Mouse (Mus musculus) limb, embryonic 11.5 days (tissue): ENCODE measurements around the gene Pacrg. TPM values are rescaled to one million over a fixed set of nuclear protein-coding genes. Genes with fewer than 3 reads are reported as not detected.

Experiments
- ATAC-seq: fragments of 200-750 bp; cut with Nextera tagmentation; 2 replicates; pipeline ENCODE4 v1.8.0; 2017; ENCODE audit warnings: low read depth; ENCODE audit not compliant: insufficient number of reproducible peaks, low FRiP score, low TSS enrichment
- DNase-seq: peaks from one replicate; pipeline ENCODE4 v3.0.0-alpha.2; 2015; ENCODE audit warnings: low spot score
- H3K27ac ChIP-seq: fragments of 300-500 bp; sonication (generic); replicated peaks from 2 replicates; pipeline ENCODE4 v1.5.1; 2014; ENCODE audit warnings: low read depth, mild to moderate bottlenecking, low read length
- H3K27me3 ChIP-seq: fragments of 300-500 bp; sonication (generic); 2 replicates; pipeline ENCODE4 v1.6.1; 2014; ENCODE audit warnings: mild to moderate bottlenecking, low read length, mixed read lengths; ENCODE audit not compliant: control insufficient read depth, insufficient read depth
- H3K36me3 ChIP-seq: fragments of 300-500 bp; sonication (generic); 2 replicates; pipeline ENCODE4 v1.6.1; 2014; ENCODE audit warnings: mild to moderate bottlenecking, low read length, moderate library complexity, mixed read lengths; ENCODE audit not compliant: control insufficient read depth, insufficient read depth
- H3K4me1 ChIP-seq: fragments of 300-500 bp; sonication (generic); 2 replicates; pipeline ENCODE4 v1.6.1; 2014; ENCODE audit warnings: low read length, mixed read lengths; ENCODE audit not compliant: control insufficient read depth, insufficient read depth
- H3K4me2 ChIP-seq: fragments of 300-500 bp; sonication (generic); 2 replicates; pipeline ENCODE4 v1.6.1; 2014; ENCODE audit warnings: low read depth, mild to moderate bottlenecking, moderate library complexity; ENCODE audit not compliant: severe bottlenecking
- H3K4me3 ChIP-seq: fragments of 300-500 bp; sonication (generic); 2 replicates; pipeline ENCODE4 v1.5.1; 2014; ENCODE audit warnings: low read depth, low read length
- H3K9ac ChIP-seq: fragments of 300-500 bp; sonication (generic); 2 replicates; pipeline ENCODE4 v1.6.1; 2014; ENCODE audit warnings: mild to moderate bottlenecking, low read length
- H3K9me3 ChIP-seq: fragments of 300-500 bp; sonication (generic); 2 replicates; pipeline ENCODE4 v1.6.1; 2016; ENCODE audit warnings: low read length; ENCODE audit not compliant: control insufficient read depth
- WGBS: fragments of 180-500 bp; shearing (Covaris S2); extraction: QIAGEN DNeasy Blood & Tissue Kit; methylation state at CpG from one replicate; pipeline ENCODE4 v1.1.7; 2014; 5-methylcytosine and 5-hydroxymethylcytosine counted together
- polyA plus RNA-seq: library from polyadenylated mRNA; unstranded; fragments of >200 nt; fragmentation: Nextera tagmentation; extraction: Ambion mirVana; gene quantifications from 2 replicates; pipeline ENCODE4 v1.2.1, GENCODE M21; 2014

Gene Pacrg
- polyA plus RNA-seq, 1 experiment from 2014 or later, result 1.3 TPM

DNA sequence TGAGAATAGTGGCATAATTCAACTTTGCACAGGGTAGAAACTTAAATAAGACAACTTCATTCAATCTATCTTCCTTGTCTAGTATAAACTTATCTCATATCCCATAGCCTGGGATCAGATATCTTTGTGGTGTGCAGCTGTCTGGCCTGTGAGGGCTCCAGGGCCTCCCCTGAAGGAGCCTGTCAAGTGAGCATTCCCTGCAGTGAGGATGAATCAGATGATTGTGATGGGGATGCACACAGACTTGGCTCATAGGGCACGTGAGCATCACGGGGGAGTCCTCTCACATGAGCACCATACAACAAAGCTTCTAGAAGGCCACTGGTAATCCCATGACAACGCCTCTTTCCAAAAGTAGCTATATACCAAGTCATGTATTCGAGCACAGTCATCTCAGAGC, 291.1 kb downstream of the Pacrg start:
- Histone ChIP-seq H3K4me3 (no peak overlapping the region), H3K9ac (no peak overlapping the region), H3K27ac (no peak overlapping the region), H3K27me3 (no peaks in the 10 kb centered on the region), H3K4me2 (no peak overlapping the region), H3K4me1 (no peaks in the 10 kb centered on the region), H3K36me3 (no peaks in the 10 kb centered on the region), H3K9me3 (no peaks in the 10 kb centered on the region)
- no peak for DNase-seq
- no peak for ATAC-seq
- 95% methylated on average over 4 of the region's 4 CpGs for WGBS

DNA sequence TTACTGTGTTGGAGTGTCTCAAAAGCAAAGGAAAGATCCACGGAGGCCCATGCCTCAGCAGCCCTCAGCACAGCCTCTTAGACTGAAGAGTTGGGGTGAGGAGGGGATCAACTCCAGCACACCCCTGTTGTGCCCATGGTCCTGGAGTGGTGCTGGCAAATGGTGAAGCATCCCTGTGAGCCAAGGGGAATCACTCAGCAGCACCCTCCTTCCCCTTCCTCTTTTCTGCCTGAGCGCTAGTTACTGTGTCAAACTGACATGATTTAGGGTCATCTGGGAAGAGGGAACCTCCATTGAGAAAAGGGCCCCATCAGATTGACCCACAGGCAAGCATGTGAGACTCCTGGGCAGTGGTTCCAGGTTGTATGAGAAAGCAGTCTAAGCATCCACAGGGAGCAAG, 299.3 kb downstream of the Pacrg start:
- ATAC-seq, result no peak
- no peak overlapping the region for H3K4me2 ChIP-seq
- no peak overlapping the region for H3K4me3 ChIP-seq
- WGBS, result 66% methylated on average over 2 of the region's 2 CpGs
- no peak overlapping the region for H3K9ac ChIP-seq
- no peaks in the 10 kb centered on the region for H3K36me3 ChIP-seq
- H3K27ac ChIP-seq, result no peak overlapping the region
- no peaks in the 10 kb centered on the region for H3K9me3 ChIP-seq
- no peaks in the 10 kb centered on the region for H3K27me3 ChIP-seq
- H3K4me1 ChIP-seq, result no peaks in the 10 kb centered on the region
- no peak for DNase-seq

- no peak overlapping the region for H3K27ac ChIP-seq
- H3K4me2 ChIP-seq, result no peak overlapping the region
- no peaks in the 10 kb centered on the region for H3K9me3 ChIP-seq
- no peaks in the 10 kb centered on the region for H3K4me1 ChIP-seq
- no peaks in the 10 kb centered on the region for H3K27me3 ChIP-seq
- no peak overlapping the region for H3K4me3 ChIP-seq
- DNase-seq (no peak), ATAC-seq (no peak)
- H3K36me3 ChIP-seq, result no peaks in the 10 kb centered on the region
- WGBS, result 71% methylated on average over 8 of the region's 8 CpGs
- no peak overlapping the region for H3K9ac ChIP-seq
Measured at GRCm38 (mm10) chr17:10534206-10534605, 305.9 kb downstream of the Pacrg start.

GRCm38 (mm10) chr17:10533461-10533860, 306.6 kb downstream of the Pacrg start:
- WGBS, result 48% methylated on average over 7 of the region's 7 CpGs
- ATAC-seq (no peak), DNase-seq (no peak)
- Histone ChIP-seq H3K4me2 (no peak overlapping the region), H3K9ac (no peak overlapping the region), H3K27ac (no peak overlapping the region), H3K36me3 (no peaks in the 10 kb centered on the region), H3K4me3 (no peak overlapping the region), H3K9me3 (no peaks in the 10 kb centered on the region), H3K27me3 (no peaks in the 10 kb centered on the region), H3K4me1 (no peaks in the 10 kb centered on the region)

DNA sequence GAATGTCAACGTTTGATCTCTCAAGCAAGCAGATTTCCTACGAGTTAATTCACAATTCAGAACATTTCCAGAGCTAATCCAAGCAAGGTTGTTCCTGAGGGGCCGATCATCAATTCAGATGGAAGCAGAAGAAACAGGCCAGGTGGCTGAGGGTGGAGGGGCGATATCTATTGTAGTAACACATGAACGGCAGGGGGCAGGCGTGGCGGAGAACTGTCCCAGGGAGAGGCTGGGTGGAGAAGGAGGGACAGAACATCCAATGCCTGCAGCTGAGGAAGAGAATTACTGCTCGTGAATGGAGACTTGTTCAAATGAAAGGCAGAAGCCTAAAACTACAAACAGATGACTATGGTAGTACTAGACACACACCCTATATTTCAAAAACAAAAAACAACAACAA, 309.1 kb downstream of the Pacrg start:
- Histone ChIP-seq H3K4me2 (no peak overlapping the region), H3K9me3 (no peaks in the 10 kb centered on the region), H3K9ac (no peak overlapping the region), H3K27me3 (no peaks in the 10 kb centered on the region), H3K36me3 (no peaks in the 10 kb centered on the region), H3K4me1 (no peaks in the 10 kb centered on the region), H3K4me3 (no peak overlapping the region), H3K27ac (no peak overlapping the region)
- WGBS, result 32% methylated on average over 8 of the region's 8 CpGs
- DNase-seq, result peak; percentile 50
- no peak for ATAC-seq

DNA sequence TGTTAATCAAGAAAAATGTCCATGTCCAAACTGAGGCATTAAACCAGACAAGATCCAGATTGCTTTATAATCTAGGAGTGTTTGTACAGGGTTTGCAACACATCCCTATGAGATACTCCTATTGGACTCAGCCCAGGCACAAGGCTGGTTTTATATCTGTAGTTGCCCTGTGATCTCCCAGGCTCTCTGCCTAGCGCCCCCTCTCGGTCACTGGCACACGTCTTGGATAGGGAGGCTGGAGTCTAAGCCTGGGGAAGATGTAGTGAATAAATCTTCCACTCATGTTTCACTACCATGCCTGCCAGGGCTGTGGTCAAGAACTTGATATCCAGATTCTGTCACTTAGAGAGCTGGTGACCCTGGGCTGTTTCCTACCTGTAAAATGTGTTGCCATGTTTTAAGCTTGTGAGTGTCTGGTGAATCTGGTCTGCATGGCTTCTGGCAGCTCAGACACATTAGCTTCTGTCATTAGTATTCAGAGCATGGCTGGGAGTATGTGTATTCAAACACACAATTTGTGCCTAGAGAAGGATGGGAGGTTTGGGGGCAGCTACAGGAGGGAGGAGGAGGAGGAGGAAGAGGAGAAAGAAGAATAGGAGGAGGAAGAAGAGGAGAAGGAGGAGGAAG, 310.7 kb downstream of the Pacrg start:
- Histone ChIP-seq H3K27ac (no peak overlapping the region), H3K4me3 (no peak overlapping the region), H3K9me3 (no peaks in the 10 kb centered on the region), H3K27me3 (no peaks in the 10 kb centered on the region), H3K4me2 (no peak overlapping the region), H3K9ac (no peak overlapping the region), H3K36me3 (no peaks in the 10 kb centered on the region), H3K4me1 (no peaks in the 10 kb centered on the region)
- WGBS, result 70% methylated on average over 3 of the region's 3 CpGs
- DNase-seq (no peak), ATAC-seq (no peak)

DNA sequence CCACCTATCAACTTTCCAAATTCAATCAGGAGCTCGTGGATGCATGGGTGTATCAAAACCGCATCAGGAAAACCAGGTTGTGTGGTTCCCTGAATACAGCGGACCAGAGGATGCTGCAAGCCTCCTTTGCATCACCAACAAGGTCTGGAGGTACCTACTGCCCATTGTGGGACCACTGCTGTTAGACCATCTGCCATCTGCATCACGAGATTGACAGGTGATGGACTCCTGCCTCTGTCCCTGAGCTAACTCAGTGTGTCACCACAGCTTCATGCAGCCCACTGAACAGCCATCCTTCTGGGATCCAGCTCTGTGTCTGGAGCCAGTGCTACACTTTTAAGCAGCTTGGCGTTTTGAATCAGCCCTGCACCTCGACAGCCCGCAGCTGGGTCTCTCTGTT, 318.8 kb downstream of the Pacrg start:
- Histone ChIP-seq H3K4me2 (no peak overlapping the region), H3K9me3 (no peaks in the 10 kb centered on the region), H3K4me3 (no peak overlapping the region), H3K27ac (no peak overlapping the region), H3K4me1 (no peaks in the 10 kb centered on the region), H3K27me3 (no peaks in the 10 kb centered on the region), H3K9ac (no peak overlapping the region), H3K36me3 (no peaks in the 10 kb centered on the region)
- DNase-seq, result no peak
- WGBS, result 86% methylated on average over 7 of the region's 7 CpGs
- no peak for ATAC-seq

- no peak overlapping the region for H3K4me2 ChIP-seq
- H3K4me3 ChIP-seq, result no peak overlapping the region
- H3K4me1 ChIP-seq, result no peaks in the 10 kb centered on the region
- H3K36me3 ChIP-seq, result no peaks in the 10 kb centered on the region
- H3K9ac ChIP-seq, result no peak overlapping the region
- H3K9me3 ChIP-seq, result no peaks in the 10 kb centered on the region
- H3K27ac ChIP-seq, result no peak overlapping the region
- no peaks in the 10 kb centered on the region for H3K27me3 ChIP-seq
- ATAC-seq (no peak), DNase-seq (no peak)
- WGBS, result 62% methylated on average over 11 of the region's 11 CpGs
Measured at GRCm38 (mm10) chr17:10519506-10520155, 320.5 kb downstream of the Pacrg start.

GRCm38 (mm10) chr17:10514812-10515211, 325.3 kb downstream of the Pacrg start:
- Histone ChIP-seq H3K36me3 (no peaks in the 10 kb centered on the region), H3K4me1 (no peaks in the 10 kb centered on the region), H3K9me3 (no peaks in the 10 kb centered on the region), H3K4me3 (no peak overlapping the region), H3K9ac (no peak overlapping the region), H3K27ac (no peak overlapping the region), H3K27me3 (no peaks in the 10 kb centered on the region), H3K4me2 (no peak overlapping the region)
- ATAC-seq (no peak), DNase-seq (no peak)
- WGBS, result 47% methylated on average over 6 of the region's 6 CpGs
